Mouse (Mus musculus) spleen, postnatal 36 days (tissue): ENCODE measurements around the gene Gm6657.
A peak's percentile ranks its signal among the peaks of the same experiment; 100 is the strongest.

Experiments
- DNase-seq, 2 experiments: peaks; one replicate each; pipeline ENCODE4 v3.0.0; 2022; ENCODE audit warnings: low spot score in 2 of 2, mixed read lengths in 1 of 2

Gm6657 gene

DNA sequence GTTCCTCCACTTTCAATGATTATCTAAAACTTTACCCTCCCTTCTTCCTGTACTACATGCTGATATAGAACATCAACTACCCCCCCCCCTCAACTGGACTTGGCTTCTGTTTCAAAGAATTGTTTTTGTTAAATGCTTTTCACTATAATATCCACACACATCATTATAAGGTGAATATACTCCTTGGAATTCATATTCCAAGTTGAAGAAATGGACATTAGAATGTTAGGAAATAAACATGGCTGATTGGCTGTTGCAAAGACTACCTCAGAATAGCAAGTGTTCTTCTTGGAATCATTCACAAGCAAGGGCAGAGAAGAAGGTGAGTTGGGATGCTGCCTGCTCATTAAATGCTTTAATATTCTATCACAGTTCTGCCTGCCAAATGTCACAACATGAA, at the start of gene Gm6657:
TSS of gene Gm6657 (plus strand) at position 301 of the 400 bp plus-strand sequence.
- no peak for DNase-seq

DNA sequence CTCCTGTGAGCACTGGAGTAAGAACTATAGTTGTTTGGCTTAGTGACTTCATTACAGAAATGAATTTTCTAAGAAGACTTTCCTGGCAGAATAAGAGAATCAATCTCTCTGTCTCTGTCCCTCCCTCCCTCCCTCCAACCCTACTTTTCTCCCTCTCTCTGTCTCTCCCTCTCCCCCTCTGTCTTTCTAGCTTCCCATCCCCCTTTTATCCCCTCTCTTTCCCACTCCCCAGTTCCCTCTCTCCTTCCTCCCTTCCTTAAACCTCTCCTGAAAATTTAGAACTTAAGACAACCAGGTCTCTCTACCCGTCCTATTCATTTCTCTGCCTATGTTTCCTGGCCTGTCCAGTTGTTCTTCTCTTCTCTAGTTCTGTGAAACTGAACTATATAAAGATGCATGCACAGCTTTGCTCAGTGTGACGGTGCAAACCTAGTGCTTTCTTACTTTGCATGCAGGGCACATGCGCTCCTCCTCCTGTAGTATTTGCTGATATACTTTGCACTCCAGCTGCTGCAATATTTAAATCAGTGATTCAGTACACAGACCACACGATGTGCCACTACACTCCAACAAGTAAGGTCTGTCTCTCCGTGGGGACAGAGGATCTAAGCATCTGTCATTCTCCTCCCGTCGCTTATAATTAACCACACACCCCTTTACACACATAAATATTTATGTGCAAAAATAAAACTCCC, 40.6 kb upstream of the Gm6657 start:
- no peak for DNase-seq

GRCm38 (mm10) chr12:78170178-78170577, 23.9 kb upstream of the Gm6657 start:
- DNase-seq, result no peak

- DNase-seq, result no peak
These were observed 20.1 kb upstream of the Gm6657 start for GRCm38 (mm10) chr12:78173945-78174344.

DNA sequence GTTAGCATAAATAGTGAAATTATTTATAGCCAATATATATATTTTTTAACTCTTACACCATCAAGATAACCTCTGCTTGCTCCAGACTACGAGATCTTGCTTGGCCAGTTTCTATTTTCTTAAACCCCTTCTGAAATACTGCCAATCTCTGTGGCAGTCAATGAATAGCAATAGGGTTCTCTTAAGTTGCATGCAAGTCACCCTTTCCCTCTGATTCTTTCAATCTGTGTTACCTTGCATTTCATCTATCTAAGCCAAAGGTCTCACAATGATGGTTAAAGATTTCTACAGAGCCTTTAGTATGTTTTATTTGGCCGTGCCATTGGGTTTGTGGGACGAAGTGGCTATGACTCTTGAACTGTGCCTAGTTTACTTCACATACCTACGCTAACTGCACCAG, 19.4 kb upstream of the Gm6657 start:
- DNase-seq, result no peak

- DNase-seq, result no peak
These were observed 12.6 kb upstream of the Gm6657 start for GRCm38 (mm10) chr12:78181452-78181851.

DNA sequence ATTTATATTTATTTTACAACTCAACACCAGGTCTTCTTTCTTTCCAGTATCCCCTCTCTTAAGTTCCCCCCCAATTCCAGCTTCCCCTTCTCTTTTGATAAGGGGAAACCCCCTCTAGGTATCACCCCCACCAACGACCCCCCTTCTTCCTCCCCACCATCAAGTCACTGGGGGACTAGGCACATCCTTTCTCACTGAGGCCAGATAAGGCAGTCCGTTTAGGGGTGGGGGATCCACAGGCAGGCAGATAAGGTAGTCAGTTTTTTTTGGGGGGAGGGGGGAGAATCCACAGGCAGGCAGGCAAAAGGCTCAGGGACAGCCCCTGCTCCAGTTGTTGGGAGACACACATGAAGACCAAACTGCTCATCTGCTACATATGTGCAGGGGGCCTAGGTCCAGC, 1.3 kb downstream of the Gm6657 start:
- DNase-seq, result no peak

GRCm38 (mm10) chr12:78203646-78204045, 9.6 kb downstream of the Gm6657 start:
- DNase-seq, result no peak

GRCm38 (mm10) chr12:78205915-78206570, 12.0 kb downstream of the Gm6657 start:
- peak; percentile 10 to 14 for DNase-seq

DNA sequence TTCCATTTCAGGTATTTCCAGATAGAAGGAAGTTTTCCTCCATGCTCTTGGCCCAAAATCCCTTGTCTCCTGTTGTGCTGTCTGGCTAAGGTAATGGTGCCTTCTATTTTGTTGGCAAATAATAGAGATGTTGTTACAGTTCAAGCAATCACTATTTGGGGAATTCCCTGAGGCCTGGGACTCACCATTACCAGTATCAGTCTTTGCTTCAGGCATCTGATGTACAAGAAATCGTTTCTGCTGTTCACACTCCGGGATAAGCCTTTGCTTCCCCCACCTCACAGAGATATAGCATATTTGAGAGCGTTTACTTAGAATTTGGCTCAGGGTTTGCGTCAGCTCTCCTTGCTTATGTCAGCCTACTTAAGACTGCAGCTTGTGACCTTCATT, 12.5 kb downstream of the Gm6657 start:
- no peak for DNase-seq

DNA sequence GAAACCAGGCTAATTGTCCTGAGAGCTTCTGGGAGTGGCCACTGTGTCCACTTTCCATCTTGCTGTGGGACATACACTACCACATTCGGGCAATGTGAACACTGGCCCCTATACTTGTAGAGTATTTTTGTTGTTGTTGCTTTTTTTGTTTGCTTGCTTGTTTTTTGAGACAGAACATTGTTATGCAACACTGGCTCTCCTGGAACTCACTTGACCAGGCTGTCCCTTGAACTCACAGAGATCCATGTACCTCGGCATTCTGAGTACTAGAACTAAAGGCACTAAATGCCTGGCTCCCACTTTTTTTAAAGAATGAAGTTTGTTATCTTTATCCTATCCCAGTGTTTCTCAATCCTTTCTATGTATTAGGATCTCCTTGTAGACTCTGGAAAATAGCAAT, 15.8 kb downstream of the Gm6657 start:
- no peak for DNase-seq

DNA sequence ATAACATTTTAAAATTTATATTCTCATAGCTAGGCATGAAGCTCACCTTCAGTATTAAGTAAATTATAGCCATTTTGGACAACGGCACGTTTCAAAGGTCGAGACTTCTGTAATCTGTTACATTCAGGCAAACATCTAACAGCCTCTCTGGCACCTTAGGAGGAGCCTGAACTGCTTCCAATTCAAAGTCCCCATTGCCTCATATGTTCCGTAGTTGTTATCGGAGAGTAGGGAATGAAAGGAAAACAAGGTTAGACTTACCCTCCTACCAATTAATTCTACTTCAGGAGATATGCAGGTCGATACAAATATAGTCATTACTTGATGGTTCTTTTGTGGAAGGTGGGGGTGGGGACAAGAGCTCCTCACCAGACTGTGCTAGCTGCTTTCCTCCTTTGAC, 21.4 kb downstream of the Gm6657 start:
- no peak for DNase-seq

GRCm38 (mm10) chr12:78219191-78219825, 25.3 kb downstream of the Gm6657 start:
- DNase-seq, result no peak

DNA sequence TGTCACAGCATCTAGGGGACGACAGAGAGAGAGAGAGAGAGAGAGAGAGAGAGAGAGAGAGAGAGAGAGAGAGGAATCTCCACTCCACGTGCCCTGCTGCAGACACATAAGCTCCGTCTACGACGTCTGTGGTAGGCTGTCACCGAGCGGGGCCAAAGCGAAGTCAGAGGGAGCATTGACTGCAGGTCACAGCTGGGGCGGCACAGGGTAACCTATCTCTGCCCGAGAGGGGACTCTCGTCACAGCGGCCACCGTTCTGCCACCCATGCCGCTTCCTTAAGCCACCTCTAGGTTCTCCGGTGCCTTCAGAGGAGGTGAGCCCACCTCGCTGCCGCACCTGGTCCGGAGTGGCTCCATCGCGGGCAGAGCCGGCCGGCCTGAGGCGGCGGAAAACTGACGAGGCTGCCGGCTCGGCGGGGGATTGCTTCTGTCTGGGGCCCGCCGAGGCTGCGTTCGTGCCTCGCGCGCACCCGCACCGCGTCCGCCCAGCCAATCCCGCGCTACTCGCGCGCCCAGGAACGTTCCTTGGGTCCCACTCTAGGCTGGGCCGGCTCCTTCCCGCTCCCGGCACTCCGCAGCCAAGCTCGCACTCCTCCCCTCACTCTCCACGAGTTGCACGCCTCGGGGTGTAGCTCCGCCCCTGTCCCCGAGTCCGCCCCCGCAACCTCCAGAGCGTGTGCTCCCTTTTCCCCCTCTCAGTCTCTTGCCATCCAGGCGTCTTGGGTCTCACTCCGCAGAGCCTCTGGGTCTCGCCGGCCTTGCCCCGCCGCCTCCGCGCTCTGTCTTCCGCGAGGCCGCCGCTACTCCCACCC, 31.9 kb downstream of the Gm6657 start, which contains the start of gene Gphn:
TSS of gene Gphn (plus strand) at position 673 of the 812 bp plus-strand sequence.
- peak; percentile 77 to 79 for DNase-seq

DNA sequence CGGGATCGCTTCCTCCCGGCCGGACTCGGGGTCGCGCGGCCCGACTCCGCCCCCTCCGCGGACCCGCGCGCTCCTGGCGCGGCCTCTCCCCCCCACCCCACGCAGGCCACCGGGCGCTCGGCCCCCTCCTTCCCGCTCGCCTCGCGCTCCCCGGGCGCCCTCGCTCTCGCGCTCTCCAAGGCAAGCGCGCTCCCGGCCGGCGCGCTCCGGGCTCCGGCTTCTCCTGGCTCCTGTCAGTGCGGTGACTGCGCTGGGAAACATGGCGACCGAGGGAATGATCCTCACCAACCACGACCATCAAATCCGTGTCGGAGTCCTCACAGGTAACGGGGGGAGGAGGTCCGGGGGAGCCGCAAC, 32.5 kb downstream of the Gm6657 start:
- DNase-seq, result peak in 1 of 2 experiments; percentile 61

GRCm38 (mm10) chr12:78227021-78227932, 33.2 kb downstream of the Gm6657 start:
- DNase-seq, result peak; percentile 27 to 35

DNA sequence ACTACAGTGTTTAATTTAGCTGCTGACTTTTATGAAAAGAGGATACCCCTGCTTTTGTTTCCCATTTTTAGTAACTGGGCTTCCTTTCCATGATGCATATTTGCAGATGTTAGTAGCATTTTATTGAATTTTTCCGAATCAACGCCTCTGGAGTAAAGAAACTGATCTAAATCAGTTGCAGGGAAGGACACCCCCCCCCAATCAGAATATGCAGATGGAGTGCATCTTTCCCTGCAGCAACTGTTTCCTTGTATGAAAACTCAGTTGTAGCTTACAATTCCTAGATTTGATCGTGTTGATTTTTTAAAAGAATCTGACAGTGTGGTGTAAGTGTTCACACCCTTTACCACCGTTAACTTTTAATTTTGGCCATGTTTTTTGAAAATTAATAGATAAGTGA, 34.1 kb downstream of the Gm6657 start:
- DNase-seq, result no peak

- DNase-seq, result no peak
These were observed 38.5 kb downstream of the Gm6657 start for GRCm38 (mm10) chr12:78232560-78232959.

GRCm38 (mm10) chr12:78248366-78248765, 54.3 kb downstream of the Gm6657 start:
- DNase-seq, result no peak

DNA sequence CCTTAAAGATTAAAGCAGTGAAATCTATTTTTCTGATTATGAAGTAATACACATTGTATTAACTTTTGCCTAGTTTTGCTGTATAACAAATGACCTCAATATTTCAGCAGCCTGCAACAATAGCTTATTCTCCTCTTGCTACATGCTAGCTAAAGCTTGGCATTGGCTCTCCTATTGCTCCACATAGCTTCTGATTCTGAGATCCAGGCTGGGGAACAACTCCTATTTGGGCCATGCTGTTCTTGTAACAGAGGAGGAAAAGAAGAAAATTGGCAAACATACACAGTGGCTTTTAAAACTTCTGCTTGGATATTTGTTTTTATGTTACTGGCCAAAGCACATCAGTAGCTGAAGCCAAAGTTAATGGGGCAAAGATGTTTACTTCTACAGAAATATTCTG, 55.1 kb downstream of the Gm6657 start:
- no peak for DNase-seq
